Mouse (Mus musculus) MEL (cell line): ENCODE data around the gene Clcn5. TPM values are rescaled to one million over a fixed set of nuclear protein-coding genes. Genes with fewer than 3 reads are reported as not detected.

ENCODE experiments used
- DNase-seq: peaks from one replicate; pipeline ENCODE4 v3.0.0; 2011; ENCODE audit warnings: low read depth, low spot score
- H3K27ac ChIP-seq: 2 replicates; pipeline ENCODE4 v1.5.1; 2012; ENCODE audit warnings: low read depth, mild to moderate bottlenecking, control low read depth, low read length, moderate library complexity; ENCODE audit not compliant: control insufficient read depth
- H3K27me3 ChIP-seq, 2 experiments: fragments of 150-350 bp in 1 of 2; sonication (generic) in 1 of 2; 2 replicates each; pipeline ENCODE4 v1.6.1; 2012; ENCODE audit warnings: low read length in 2 of 2, mild to moderate bottlenecking in 2 of 2, improper control_type of control experiment in 1 of 2, moderate library complexity in 1 of 2; ENCODE audit not compliant: insufficient read depth in 2 of 2, control insufficient read depth in 1 of 2
- H3K36me3 ChIP-seq, 2 experiments: 2 replicates each; pipeline ENCODE4 v1.6.1; 2012 to 2014; ENCODE audit warnings: low read length in 2 of 2, improper control_type of control experiment in 1 of 2, inconsistent platforms in 1 of 2, mild to moderate bottlenecking in 1 of 2; ENCODE audit not compliant: insufficient read depth in 2 of 2, control insufficient read depth in 1 of 2
- H3K4me1 ChIP-seq, 2 experiments: fragments of 150-350 bp in 1 of 2; sonication (generic) in 1 of 2; 2 replicates each; pipeline ENCODE4 v1.6.1; 2012; ENCODE audit warnings: low read length in 2 of 2, improper control_type of control experiment in 1 of 2, mild to moderate bottlenecking in 1 of 2; ENCODE audit not compliant: insufficient read depth in 2 of 2, control insufficient read depth in 1 of 2
- H3K4me3 ChIP-seq, 2 experiments: fragments of 150-350 bp in 1 of 2; sonication (generic) in 1 of 2; 2 replicates each; pipeline ENCODE4 v1.5.1; 2012; ENCODE audit warnings: low read depth in 2 of 2, low read length in 2 of 2, mild to moderate bottlenecking in 2 of 2, moderate library complexity in 2 of 2, control low read depth in 1 of 2, improper control_type of control experiment in 1 of 2; ENCODE audit not compliant: control insufficient read depth in 1 of 2, insufficient read depth in 1 of 2
- H3K79me2 ChIP-seq: 2 replicates; pipeline ENCODE4 v1.6.1; 2012; ENCODE audit warnings: mild to moderate bottlenecking, low read length, moderate library complexity; ENCODE audit not compliant: control insufficient read depth, poor library complexity, insufficient read depth
- H3K9ac ChIP-seq: 2 replicates; pipeline ENCODE4 v1.6.1; 2012; ENCODE audit warnings: low read depth, mild to moderate bottlenecking, control low read depth, low read length, moderate library complexity; ENCODE audit not compliant: control insufficient read depth, poor library complexity, severe bottlenecking
- H3K9me3 ChIP-seq: fragments of 150-350 bp; sonication (generic); replicated peaks from 2 replicates; pipeline ENCODE4 v1.6.1; 2012; ENCODE audit warnings: mild to moderate bottlenecking, low read length, improper control_type of control experiment, moderate library complexity; ENCODE audit not compliant: insufficient read depth
- CHD1 ChIP-seq: IDR thresholded peaks from 2 replicates; pipeline ENCODE4 v1.6.1; 2012; ENCODE audit warnings: low read depth, mild to moderate bottlenecking, inconsistent platforms, low read length, improper control_type of control experiment
- CHD2 ChIP-seq: IDR thresholded peaks from 2 replicates; pipeline ENCODE4 v1.6.1; 2011; ENCODE audit warnings: low read length, improper control_type of control experiment
- GABPA ChIP-seq: IDR thresholded peaks from 2 replicates; pipeline ENCODE4 v1.6.1; 2012; ENCODE audit warnings: low read depth, mild to moderate bottlenecking, inconsistent platforms, low read length, improper control_type of control experiment, moderate library complexity
- JUND ChIP-seq: IDR thresholded peaks from 2 replicates; pipeline ENCODE4 v1.6.1; 2011; ENCODE audit warnings: low read depth, mild to moderate bottlenecking, improper control_type of control experiment, low read length
- MAX ChIP-seq: IDR thresholded peaks from 2 replicates; pipeline ENCODE4 v1.6.1; 2011; ENCODE audit warnings: low read length, improper control_type of control experiment
- MEF2A ChIP-seq: IDR thresholded peaks from 2 replicates; pipeline ENCODE4 v1.6.1; 2014; ENCODE audit warnings: low read depth, mild to moderate bottlenecking, inconsistent platforms, low read length, improper control_type of control experiment; ENCODE audit not compliant: poor library complexity, insufficient replicate concordance, severe bottlenecking; ENCODE audit errors: extremely low read depth
- NELFE ChIP-seq: IDR thresholded peaks from 2 replicates; pipeline ENCODE4 v1.6.1; 2011; ENCODE audit warnings: low read depth, low read length, improper control_type of control experiment
- NRF1 ChIP-seq: IDR thresholded peaks from 2 replicates; pipeline ENCODE4 v1.6.1; 2014; ENCODE audit warnings: low read depth, mild to moderate bottlenecking, inconsistent platforms, low read length, improper control_type of control experiment, moderate library complexity; ENCODE audit not compliant: poor library complexity, insufficient read depth, severe bottlenecking
- RCOR1 ChIP-seq: IDR thresholded peaks from 2 replicates; pipeline ENCODE4 v1.6.1; 2012; ENCODE audit warnings: low read depth, mild to moderate bottlenecking, inconsistent platforms, low read length, improper control_type of control experiment
- SMC3 ChIP-seq: IDR thresholded peaks from 2 replicates; pipeline ENCODE4 v1.6.1; 2011; ENCODE audit warnings: low read depth, low read length, improper control_type of control experiment
- USF1 ChIP-seq: IDR thresholded peaks from 2 replicates; pipeline ENCODE4 v1.6.1; 2014; ENCODE audit warnings: low read depth, mild to moderate bottlenecking, inconsistent platforms, low read length, improper control_type of control experiment, moderate library complexity
- ZKSCAN1 ChIP-seq: IDR thresholded peaks from 2 replicates; pipeline ENCODE4 v1.6.1; 2012; ENCODE audit warnings: low read depth, mild to moderate bottlenecking, inconsistent platforms, low read length, improper control_type of control experiment, moderate library complexity
- polyA plus RNA-seq, 2 experiments: library from polyadenylated mRNA; stranded (reverse) in 1 of 2; unstranded in 1 of 2; fragments of >175 nt in 1 of 2; fragments of >200 nt in 1 of 2; gene quantifications; 2 replicates each; pipeline versions ENCODE4 v1.2.1 to v1.2.4; 2012; ENCODE audit warnings: low replicate concordance in 2 of 2, low read depth in 1 of 2; ENCODE audit not compliant: insufficient read length in 2 of 2, insufficient read depth in 1 of 2, missing spikeins in 1 of 2
- total RNA-seq: library from RNA; depleted of rRNA; stranded (reverse); fragments of 300-350 nt; gene quantifications from 2 replicates; pipeline ENCODE4 v1.2.3, GENCODE M21; 2012

Clcn5 gene
- total and polyA plus RNA-seq, 3 experiments = 8.1 to 10.4 TPM; not detected in 1

DNA sequence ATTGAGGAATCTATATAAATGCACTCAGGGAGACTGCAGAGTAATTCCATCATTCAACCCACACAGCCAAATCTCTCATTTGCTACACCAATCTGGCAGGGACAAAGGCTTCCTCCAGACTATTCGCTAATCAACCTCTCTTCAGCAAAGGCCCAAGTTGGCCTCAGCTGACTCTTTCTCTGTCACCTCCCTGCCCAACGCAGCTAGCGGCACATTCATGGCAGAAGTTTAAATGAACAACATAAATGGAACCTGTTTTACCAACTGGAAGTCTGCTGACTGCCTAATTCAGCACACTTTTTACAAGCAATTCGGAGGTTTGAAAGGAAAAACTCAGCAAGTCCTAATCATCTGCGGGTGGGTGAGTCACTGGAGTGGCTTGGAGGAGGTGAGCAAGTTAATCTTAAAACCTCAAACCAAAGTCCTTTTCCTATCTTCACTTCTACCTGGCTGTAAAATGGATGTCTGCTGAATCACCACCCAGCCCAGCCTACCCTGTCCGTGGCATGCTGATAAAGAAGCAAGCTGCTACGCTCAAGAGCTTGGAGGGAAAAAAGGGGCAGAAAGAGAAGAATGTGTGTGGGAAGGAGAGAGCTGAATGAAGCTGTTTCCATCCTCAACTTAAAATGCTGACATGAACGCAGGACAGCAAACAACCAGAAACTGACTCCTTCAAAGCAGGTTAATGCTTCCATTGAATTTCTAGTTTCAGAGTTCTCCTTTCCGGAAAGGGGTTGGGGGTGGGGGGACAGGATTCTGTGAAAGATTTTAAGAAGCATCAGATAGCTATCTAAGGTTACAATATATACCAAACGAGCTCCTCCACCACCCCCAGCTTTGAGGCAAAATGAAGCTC lies 131.5 kb downstream of the Clcn5 start (continued):
- TF ChIP-seq CHD2 = no peak
- no peak for TF ChIP-seq USF1
- TF ChIP-seq ZKSCAN1 = no peak
- TF ChIP-seq, all 39 proteins: peak for 7

DNA sequence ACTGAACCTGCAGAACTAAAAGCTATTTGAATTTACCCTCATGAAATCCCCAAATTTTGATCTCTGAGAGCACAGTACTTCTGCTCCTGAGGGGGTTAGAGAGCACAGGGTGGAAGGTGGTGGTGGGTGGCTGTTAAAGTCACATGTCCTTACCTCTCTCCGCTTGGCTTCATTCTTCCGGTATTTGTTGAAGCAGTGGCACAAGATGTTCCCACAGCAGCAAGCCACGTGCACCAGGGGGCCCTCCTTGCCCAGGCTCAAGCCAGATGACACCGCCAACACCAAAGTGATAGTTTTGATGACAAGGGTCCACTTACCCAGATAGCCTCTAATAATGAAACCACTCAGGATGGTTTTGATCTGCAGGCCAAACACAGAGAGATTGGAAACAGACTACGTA lies 149.0 kb downstream of the Clcn5 start:
- no peak overlapping the region for H3K4me3 ChIP-seq
- H3K27ac ChIP-seq = no peak overlapping the region
- H3K9me3 ChIP-seq = no peaks in the 10 kb centered on the region
- TF ChIP-seq JUND (no peak), MAX (no peak), GABPA (no peak), MEF2A (no peak)
- H3K27me3 ChIP-seq = no peaks in the 10 kb centered on the region
- H3K9ac ChIP-seq = no peak overlapping the region
- H3K4me1 ChIP-seq = no peaks in the 10 kb centered on the region
- DNase-seq = no peak
- H3K79me2 ChIP-seq = no peaks in the 10 kb centered on the region
- H3K36me3 ChIP-seq = peaks cover 0 to 11% of the 10 kb centered on the region in 2 experiments; a peak in 3 of 4 replicates

DNA sequence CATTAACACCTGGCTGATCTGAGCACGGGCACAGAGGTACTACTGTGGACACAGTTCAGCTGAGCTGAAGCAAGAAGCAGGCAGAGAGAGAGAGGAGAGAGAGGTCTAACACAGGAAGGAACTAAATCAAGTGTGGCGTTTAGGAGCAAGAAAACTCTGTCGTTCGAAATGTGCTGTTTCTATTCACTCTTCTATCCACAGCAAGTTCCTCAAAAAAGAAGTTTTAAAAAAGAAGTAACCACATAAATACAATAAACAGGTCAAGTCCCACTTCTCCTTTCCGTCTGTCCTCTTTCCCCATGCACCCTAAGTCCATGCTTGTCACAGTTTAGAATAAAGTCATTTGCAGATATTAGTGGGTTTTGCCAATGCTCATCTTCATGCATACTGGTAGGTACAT lies 150.4 kb downstream of the Clcn5 start:
- Histone ChIP-seq H3K27me3 (no peaks in the 10 kb centered on the region), H3K79me2 (no peaks in the 10 kb centered on the region), H3K9ac (no peak overlapping the region), H3K36me3 (peaks cover 0 to 11% of the 10 kb centered on the region in 2 experiments; a peak in 3 of 4 replicates), H3K9me3 (no peaks in the 10 kb centered on the region), H3K27ac (no peak overlapping the region), H3K4me1 (no peaks in the 10 kb centered on the region), H3K4me3 (no peak overlapping the region)
- peak; percentile 48 for DNase-seq
- TF ChIP-seq SMC3 (no peak), RCOR1 (no peak), ZKSCAN1 (no peak), NRF1 (no peak), CHD1 (no peak), NELFE (no peak)
